Mouse (Mus musculus) activated CD4-positive, CD25-positive, alpha-beta regulatory T cell, adult 9 weeks (primary cell): ENCODE results near the gene 1700016H13Rik. TPM values are rescaled to one million over a fixed set of nuclear protein-coding genes. Genes with fewer than 3 reads are reported as not detected.

Experiments
- polyA plus RNA-seq: library from polyadenylated mRNA; unstranded; fragments of 100-300 nt; shearing (Covaris generic); gene quantifications from one replicate; pipeline ENCODE4 v1.2.1, GENCODE M21; 2017

The 1700016H13Rik gene
- polyA plus RNA-seq: not detected

DNA sequence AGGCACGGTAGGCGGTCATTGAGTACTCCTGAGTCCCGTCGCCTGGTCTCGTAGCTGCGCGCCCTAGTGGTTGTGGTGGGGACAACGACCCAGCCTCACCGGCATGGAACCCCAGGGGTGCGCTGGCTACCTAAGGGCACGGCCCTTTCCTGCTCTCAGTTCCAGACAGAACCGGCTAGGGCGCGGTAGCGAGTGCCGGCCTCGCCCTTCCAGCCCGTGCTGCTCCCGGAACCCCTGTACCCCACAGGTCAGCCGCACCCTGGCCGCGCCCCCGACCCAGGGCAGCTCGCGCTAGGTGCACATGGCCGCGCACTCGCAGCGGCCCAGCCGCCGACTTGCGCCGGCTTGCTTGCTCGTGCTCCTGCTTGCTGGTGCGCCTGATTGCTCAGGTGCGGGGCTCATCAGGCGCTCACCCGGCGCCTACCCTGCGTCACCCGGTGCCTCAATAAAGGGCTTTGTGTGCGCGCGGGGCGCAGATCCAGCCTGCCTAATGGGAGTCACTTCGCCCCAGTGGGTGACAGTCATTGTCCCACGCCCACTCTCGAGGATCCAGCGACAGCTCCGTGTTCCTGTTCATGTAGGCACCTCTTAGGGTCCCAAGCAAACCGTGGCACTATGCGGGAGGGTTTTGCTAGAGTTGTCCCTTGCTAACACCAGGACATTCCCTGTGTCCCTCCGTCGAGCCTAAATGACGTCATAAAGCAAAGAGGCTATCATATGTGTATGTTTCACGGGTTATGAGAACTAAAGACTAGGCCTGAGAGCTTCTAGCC is at the start of gene 1700016H13Rik:
TSS of gene 1700016H13Rik (minus strand) at position 665 of the 773 bp plus-strand sequence.

DNA sequence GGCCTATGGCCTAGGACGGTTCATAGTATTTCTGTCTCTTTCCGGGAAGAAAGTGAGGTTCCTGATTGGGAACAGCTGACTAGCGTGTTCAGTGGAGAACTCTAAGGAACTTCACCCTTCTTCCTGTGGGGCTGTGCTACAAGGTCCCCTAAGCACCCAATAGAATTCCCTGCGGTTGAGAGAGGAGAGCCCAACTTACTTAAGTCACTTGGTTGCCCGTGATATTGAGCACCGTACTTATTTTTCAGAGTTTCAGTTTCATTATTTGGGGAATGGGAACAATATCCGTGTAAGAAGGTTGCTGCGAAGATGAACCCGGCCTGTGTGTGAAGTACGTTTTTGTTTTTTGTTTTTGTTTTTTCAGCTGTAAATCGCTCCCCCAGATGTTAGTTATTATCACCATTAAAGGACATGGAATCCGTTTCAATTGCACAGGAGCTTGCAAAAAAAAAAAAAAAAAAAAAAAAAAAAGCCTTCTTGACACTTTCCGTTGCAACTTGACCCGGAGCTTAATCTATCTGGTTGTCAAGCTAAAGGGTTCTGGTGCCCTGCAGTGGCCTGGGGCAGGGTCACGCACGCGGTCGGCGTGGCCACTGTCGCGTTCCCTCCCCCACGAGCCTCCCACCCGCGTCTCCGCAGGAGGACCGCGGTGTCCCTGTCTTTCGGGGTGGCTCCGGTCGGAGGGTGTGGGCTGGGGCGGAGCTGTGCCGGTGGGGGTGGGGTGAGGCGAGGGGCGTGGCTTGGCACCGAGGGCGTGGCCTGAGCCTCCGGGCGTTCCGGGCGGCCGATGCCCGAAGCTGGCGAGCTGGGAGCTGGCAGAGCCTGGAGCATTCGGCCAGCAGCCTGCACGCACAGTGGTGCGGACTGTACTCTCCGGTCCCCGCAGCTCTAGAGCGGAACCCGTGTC is 36.1 kb upstream of the 1700016H13Rik start, which contains the start of gene Aff1:
TSS of gene Aff1 (plus strand) at position 751 of the 907 bp plus-strand sequence.

DNA sequence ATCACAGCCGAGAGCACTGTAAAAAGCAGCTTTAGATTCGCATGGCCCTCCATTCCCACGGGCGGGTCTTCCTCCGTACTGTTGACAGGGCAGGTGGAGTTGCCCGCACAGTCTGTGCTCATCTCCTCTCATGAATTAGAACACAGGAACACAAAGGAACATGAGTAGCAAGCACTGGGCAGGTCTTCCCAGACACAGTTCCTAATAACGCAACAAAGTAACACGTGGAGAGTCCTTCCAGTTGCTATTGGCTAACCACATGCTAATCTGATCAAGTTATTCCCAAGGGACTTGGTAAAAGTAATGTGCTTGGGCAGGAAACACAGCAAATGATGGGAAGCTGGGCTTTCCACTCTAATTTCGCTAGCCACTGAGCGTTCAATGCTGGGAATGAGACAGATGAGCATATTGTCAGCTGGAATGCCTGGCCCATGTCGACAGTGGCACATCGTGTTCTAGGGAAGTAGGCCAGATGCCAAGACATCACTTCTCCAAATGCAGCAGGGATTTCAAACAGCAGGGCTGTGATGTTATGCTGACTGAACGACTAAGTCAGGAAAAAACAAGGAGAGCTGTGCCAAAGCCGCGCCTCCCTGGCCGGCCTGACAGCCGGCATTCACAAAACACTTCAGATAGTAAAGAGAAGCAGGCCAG is 26.6 kb downstream of the 1700016H13Rik start, which contains the start of gene Slc10a6:
TSS of gene Slc10a6 (minus strand) at position 293 of the 654 bp plus-strand sequence.

Other genes with a start within 250 kb of the 1700016H13Rik start
- 24.8 TPM for gene Ptpn13, start 230.8 kb downstream of the 1700016H13Rik start, polyA plus RNA-seq
- gene Slc10a6, start 26.6 kb downstream of the 1700016H13Rik start, polyA plus RNA-seq: not detected
- gene Aff1, start 36.4 kb upstream of the 1700016H13Rik start, polyA plus RNA-seq: 45.2 TPM